Mouse (Mus musculus) CH12.LX (cell line): Measurements from ENCODE around the gene Ercc4.

Experiments
- BHLHE40 ChIP-seq: IDR thresholded peaks from 2 replicates; pipeline ENCODE4 v1.6.1; 2011; ENCODE audit warnings: mild to moderate bottlenecking, low read depth, low read length, improper control_type of control experiment
- CTCF ChIP-seq, 2 experiments: IDR thresholded peaks in 1 of 2; conservative IDR thresholded peaks in 1 of 2; 2 replicates each; pipeline ENCODE4 v1.5.1; 2011 to 2012; ENCODE audit warnings: low read depth in 2 of 2, low read length in 2 of 2, improper control_type of control experiment in 1 of 2, inconsistent platforms in 1 of 2, mild to moderate bottlenecking in 1 of 2, moderate library complexity in 1 of 2
- ELF1 ChIP-seq: IDR thresholded peaks from 2 replicates; pipeline ENCODE4 v1.6.1; 2014; ENCODE audit warnings: low read depth, mild to moderate bottlenecking, inconsistent platforms, low read length, improper control_type of control experiment
- EP300 ChIP-seq: IDR thresholded peaks from 2 replicates; pipeline ENCODE4 v1.6.1; 2011; ENCODE audit warnings: low read length, improper control_type of control experiment
- ETS1 ChIP-seq: conservative IDR thresholded peaks from 2 replicates; pipeline ENCODE4 v1.6.1; 2012; ENCODE audit warnings: low read depth, mild to moderate bottlenecking, inconsistent platforms, low read length, improper control_type of control experiment, moderate library complexity
- GABPA ChIP-seq: IDR thresholded peaks from 2 replicates; pipeline ENCODE4 v1.6.1; 2012; ENCODE audit warnings: low read depth, low read length, improper control_type of control experiment, inconsistent platforms; ENCODE audit not compliant: insufficient replicate concordance
- PAX5 ChIP-seq: IDR thresholded peaks from 2 replicates; pipeline ENCODE4 v1.6.1; 2012; ENCODE audit warnings: low read length, inconsistent platforms, mixed read lengths
- RAD21 ChIP-seq: IDR thresholded peaks from 2 replicates; pipeline ENCODE4 v1.6.1; 2011; ENCODE audit warnings: low read depth, mild to moderate bottlenecking, low read length, improper control_type of control experiment, moderate library complexity
- ZMIZ1 ChIP-seq: IDR thresholded peaks from 2 replicates; pipeline ENCODE4 v1.6.1; 2012; ENCODE audit warnings: low read depth, mild to moderate bottlenecking, inconsistent platforms, low read length, improper control_type of control experiment
- ZNF384 ChIP-seq: IDR thresholded peaks from 2 replicates; pipeline ENCODE4 v1.6.1; 2012; ENCODE audit warnings: low read depth, low read length, improper control_type of control experiment, inconsistent platforms

- TF ChIP-seq GABPA (no peak), CTCF (conservative IDR thresholded peaks at IDR 0.05 in 1 of 2, IDR thresholded peaks at IDR 0.05 in 1 of 2; ENCODE audit: low read depth in 2 of 2, low read length in 2 of 2) (no peak), ETS1 (no peak), ZNF384 (no peak), EP300 (no peak), ZMIZ1 (no peak), RAD21 (no peak), PAX5 (no peak), ELF1 (no peak), BHLHE40 (no peak)
Measured at GRCm38 (mm10) chr16:13183182-13183742, 73.8 kb downstream of the Ercc4 start.
